Mouse (Mus musculus) C2C12 (cell line): ENCODE data around the gene Btbd6.

Experiments
- CTCF ChIP-seq: IDR thresholded peaks from one replicate; pipeline ENCODE4 v1.5.1; 2011; ENCODE audit not compliant: control insufficient read depth, insufficient read depth, insufficient read length
- MYOG ChIP-seq: IDR thresholded peaks from one replicate; pipeline ENCODE4 v1.6.1; 2011; ENCODE audit not compliant: control insufficient read depth, insufficient read length; ENCODE audit errors: extremely low read depth

GRCm38 (mm10) chr12:112982031-112982430 lies 5.7 kb downstream of the Btbd6 start:
- TF ChIP-seq CTCF, result no peak
- TF ChIP-seq MYOG, result no peak
